Mouse (Mus musculus): ENCODE measurements around the gene Med28.

DNA sequence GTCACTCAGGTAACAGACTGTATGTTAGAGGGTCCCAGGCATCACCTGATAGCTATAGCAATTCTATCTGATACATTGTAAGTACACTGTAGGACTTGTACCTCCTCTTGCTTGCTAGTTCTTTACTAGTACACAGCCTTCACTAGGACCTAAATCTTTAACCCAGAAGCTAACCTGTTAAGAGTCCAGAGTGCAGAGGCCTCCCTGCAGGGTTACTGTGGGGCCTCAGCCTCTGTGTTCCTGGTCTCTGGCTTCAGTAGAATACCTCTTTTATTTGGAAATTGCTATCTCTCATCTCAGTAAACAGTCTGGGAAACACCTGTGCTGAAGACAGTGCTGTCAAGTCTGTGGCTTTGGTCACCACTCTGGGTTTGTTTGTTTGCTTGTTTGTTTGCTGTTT is 24.0 kb upstream of the Med28 start:
- TF ChIP-seq HCFC1 (IDR thresholded peaks at IDR 0.05; ENCODE audit: borderline replicate concordance, insufficient read depth, low read length) = no peak
- TF ChIP-seq ZC3H11A (IDR thresholded peaks at IDR 0.05; ENCODE audit: borderline replicate concordance, low read depth, low read length) = no peak
